Mouse (Mus musculus): ENCODE measurements at regions not wholly inside any gene's neighbourhood (a gene's known extent, or its start where the extent isn't known, plus 50 kb on each side); places are given as distances from the start of the nearest gene placed in this dataset.

- H3K4me3 ChIP-seq (ENCODE audit: low read length) = no peak overlapping the region
- H3K9ac ChIP-seq (replicated peaks; ENCODE audit: low read length) = no peak overlapping the region
- H3K27ac ChIP-seq (ENCODE audit: low read length) = no peak overlapping the region
- H3K27me3 ChIP-seq (ENCODE audit: insufficient read depth, low read length) = no peaks in the 10 kb centered on the region
- H3K4me1 ChIP-seq (ENCODE audit: insufficient read depth, low read length) = 0 out of 2 replicates have a peak, but pooled peaks cover 8% of the 10 kb centered on the region
- H3K4me2 ChIP-seq (replicated peaks; ENCODE audit: low read depth, low read length) = no peak overlapping the region
- peak; percentile 93; the same call in 1 of the 2 replicates for ATAC-seq (ENCODE audit: low FRiP score, low TSS enrichment)
- H3K36me3 ChIP-seq (ENCODE audit: insufficient read depth, low read length) = no peaks in the 10 kb centered on the region
- 63% methylated on average over 11 of the region's 11 CpGs for WGBS
- H3K9me3 ChIP-seq (ENCODE audit: low read length) = no peaks in the 10 kb centered on the region
These were observed 434.1 kb downstream of the Sox2 start for GRCm38 (mm10) chr3:35084091-35084867.

GRCm38 (mm10) chr3:35088241-35089080 lies 438.3 kb downstream of the Sox2 start:
- H3K4me1 ChIP-seq (ENCODE audit: insufficient read depth, low read length) = 0 out of 2 replicates have a peak, but pooled peaks cover 8% of the 10 kb centered on the region
- H3K36me3 ChIP-seq (ENCODE audit: insufficient read depth, low read length) = no peaks in the 10 kb centered on the region
- 48% methylated on average over 19 of the region's 19 CpGs for WGBS
- H3K9ac ChIP-seq (replicated peaks; ENCODE audit: low read length) = no peak overlapping the region
- peak; percentile 58 for ATAC-seq (ENCODE audit: low FRiP score, low TSS enrichment)
- no peaks in the 10 kb centered on the region for H3K27me3 ChIP-seq (ENCODE audit: insufficient read depth, low read length)
- H3K4me2 ChIP-seq (replicated peaks; ENCODE audit: low read depth, low read length) = no peak overlapping the region
- no peaks in the 10 kb centered on the region for H3K9me3 ChIP-seq (ENCODE audit: low read length)
- H3K4me3 ChIP-seq (ENCODE audit: low read length) = no peak overlapping the region
- H3K27ac ChIP-seq (ENCODE audit: low read length) = no peak overlapping the region

- H3K27ac ChIP-seq (ENCODE audit: low read length) = no peak overlapping the region
These were observed 440.4 kb downstream of the Sox2 start for GRCm38 (mm10) chr3:35090496-35091133.

GRCm38 (mm10) chr3:35093001-35093400 lies 442.8 kb downstream of the Sox2 start:
- H3K9ac ChIP-seq (replicated peaks; ENCODE audit: low read length) = no peak overlapping the region
- ATAC-seq (ENCODE audit: low FRiP score, low TSS enrichment) = no peak

More at GRCm38 (mm10) chr3:35090496-35091133, 440.4 kb downstream of the Sox2 start:
- Histone ChIP-seq H3K36me3 (ENCODE audit: insufficient read depth, low read length) (no peaks in the 10 kb centered on the region), H3K9me3 (ENCODE audit: low read length) (no peaks in the 10 kb centered on the region), H3K9ac (replicated peaks; ENCODE audit: low read length) (no peak overlapping the region), H3K27me3 (ENCODE audit: insufficient read depth, low read length) (no peaks in the 10 kb centered on the region), H3K4me1 (ENCODE audit: insufficient read depth, low read length) (0 out of 2 replicates have a peak, but pooled peaks cover 8% of the 10 kb centered on the region), H3K4me3 (ENCODE audit: low read length) (no peak overlapping the region), H3K4me2 (replicated peaks; ENCODE audit: low read depth, low read length) (no peak overlapping the region)
- peak; percentile 46; the same call in 1 of the 2 replicates for ATAC-seq (ENCODE audit: low FRiP score, low TSS enrichment)
- WGBS = 52% methylated on average over 5 of the region's 5 CpGs

GRCm38 (mm10) chr3:35095221-35095620 lies 445.0 kb downstream of the Sox2 start:
- no peak overlapping the region for H3K4me3 ChIP-seq (ENCODE audit: low read length)
- no peak for ATAC-seq (ENCODE audit: low FRiP score, low TSS enrichment)
- WGBS = 93% methylated on average over 8 of the region's 8 CpGs

More at GRCm38 (mm10) chr3:35093001-35093400, 442.8 kb downstream of the Sox2 start:
- no peaks in the 10 kb centered on the region for H3K27me3 ChIP-seq (ENCODE audit: insufficient read depth, low read length)
- no peak overlapping the region for H3K27ac ChIP-seq (ENCODE audit: low read length)
- WGBS = 74% methylated on average over 9 of the region's 9 CpGs
- 0 out of 2 replicates have a peak, but pooled peaks cover 6% of the 10 kb centered on the region for H3K4me1 ChIP-seq (ENCODE audit: insufficient read depth, low read length)
- H3K4me3 ChIP-seq (ENCODE audit: low read length) = no peak overlapping the region
- no peaks in the 10 kb centered on the region for H3K36me3 ChIP-seq (ENCODE audit: insufficient read depth, low read length)
- H3K9me3 ChIP-seq (ENCODE audit: low read length) = no peaks in the 10 kb centered on the region
- no peak overlapping the region for H3K4me2 ChIP-seq (replicated peaks; ENCODE audit: low read depth, low read length)

DNA sequence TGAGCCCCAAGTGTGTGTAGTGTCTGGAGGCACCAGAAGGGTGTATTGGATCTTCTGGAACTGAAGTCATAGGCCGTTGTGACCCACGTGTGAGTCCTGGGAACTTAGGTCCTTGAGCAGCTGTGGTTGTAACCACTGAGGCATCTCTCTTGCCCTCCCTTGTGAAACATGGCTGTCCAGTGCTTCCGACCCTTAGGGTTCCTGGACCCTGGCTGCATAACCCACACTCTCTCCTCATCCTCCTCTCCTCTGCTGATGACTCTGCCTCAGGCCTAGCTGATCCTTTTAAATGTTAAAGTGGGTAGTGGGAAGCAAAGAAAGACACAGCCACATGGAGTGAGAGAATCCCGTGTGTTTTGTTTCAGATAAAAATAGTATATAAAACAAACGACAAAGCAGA lies 446.2 kb downstream of the Sox2 start:
- 83% methylated on average over 5 of the region's 5 CpGs for whole genome bisulfite sequencing

More at GRCm38 (mm10) chr3:35095221-35095620, 445.0 kb downstream of the Sox2 start:
- Histone ChIP-seq H3K36me3 (ENCODE audit: insufficient read depth, low read length) (no peaks in the 10 kb centered on the region), H3K4me1 (ENCODE audit: insufficient read depth, low read length) (no peaks in the 10 kb centered on the region), H3K9me3 (ENCODE audit: low read length) (no peaks in the 10 kb centered on the region), H3K27ac (ENCODE audit: low read length) (no peak overlapping the region), H3K9ac (replicated peaks; ENCODE audit: low read length) (no peak overlapping the region), H3K4me2 (replicated peaks; ENCODE audit: low read depth, low read length) (no peak overlapping the region), H3K27me3 (ENCODE audit: insufficient read depth, low read length) (no peaks in the 10 kb centered on the region)

DNA sequence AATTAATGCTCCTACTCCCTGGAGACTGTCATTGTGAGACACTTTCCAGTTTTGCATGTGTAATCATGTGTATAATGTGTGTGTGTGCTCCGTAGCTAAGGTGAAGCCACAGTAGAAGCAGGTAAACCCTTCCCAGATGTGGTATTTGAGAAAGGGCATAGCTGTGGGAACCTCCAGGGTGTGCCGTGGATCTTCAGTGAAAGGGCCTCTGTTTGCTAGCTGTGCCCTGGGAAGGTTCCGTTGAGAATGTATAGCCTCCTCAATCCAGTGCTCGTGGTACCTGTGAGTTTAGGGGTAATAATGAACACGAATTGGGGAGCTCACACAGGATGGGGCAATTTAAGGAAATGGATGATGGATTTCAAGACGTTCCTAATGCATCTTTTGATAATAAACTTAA lies 447.6 kb downstream of the Sox2 start:
- Histone ChIP-seq H3K36me3 (ENCODE audit: insufficient read depth, low read length) (no peaks in the 10 kb centered on the region), H3K4me1 (ENCODE audit: insufficient read depth, low read length) (no peaks in the 10 kb centered on the region)

More for the DNA sequence above, 446.2 kb downstream of the Sox2 start:
- no peaks in the 10 kb centered on the region for H3K4me1 ChIP-seq (ENCODE audit: insufficient read depth, low read length)
- no peak overlapping the region for H3K9ac ChIP-seq (replicated peaks; ENCODE audit: low read length)
- ATAC-seq (ENCODE audit: low FRiP score, low TSS enrichment) = no peak
- no peaks in the 10 kb centered on the region for H3K36me3 ChIP-seq (ENCODE audit: insufficient read depth, low read length)
- no peaks in the 10 kb centered on the region for H3K9me3 ChIP-seq (ENCODE audit: low read length)
- H3K27ac ChIP-seq (ENCODE audit: low read length) = no peak overlapping the region
- no peak overlapping the region for H3K4me2 ChIP-seq (replicated peaks; ENCODE audit: low read depth, low read length)
- peaks cover 3% of the 10 kb centered on the region; the same call in 1 of the 2 replicates for H3K27me3 ChIP-seq (ENCODE audit: insufficient read depth, low read length)
- H3K4me3 ChIP-seq (ENCODE audit: low read length) = no peak overlapping the region

GRCm38 (mm10) chr3:35099226-35099625 lies 449.0 kb downstream of the Sox2 start:
- Histone ChIP-seq H3K4me3 (ENCODE audit: low read length) (no peak overlapping the region), H3K27ac (ENCODE audit: low read length) (no peak overlapping the region), H3K27me3 (ENCODE audit: insufficient read depth, low read length) (peaks cover 8% of the 10 kb centered on the region), H3K9me3 (ENCODE audit: low read length) (no peaks in the 10 kb centered on the region), H3K4me1 (ENCODE audit: insufficient read depth, low read length) (no peaks in the 10 kb centered on the region), H3K4me2 (replicated peaks; ENCODE audit: low read depth, low read length) (no peak overlapping the region), H3K36me3 (ENCODE audit: insufficient read depth, low read length) (no peaks in the 10 kb centered on the region), H3K9ac (replicated peaks; ENCODE audit: low read length) (no peak overlapping the region)
- 57% methylated on average over 3 of the region's 3 CpGs for WGBS
- ATAC-seq (ENCODE audit: low FRiP score, low TSS enrichment) = no peak

More for the DNA sequence above, 447.6 kb downstream of the Sox2 start:
- no peak overlapping the region for H3K9ac ChIP-seq (replicated peaks; ENCODE audit: low read length)
- H3K27ac ChIP-seq (ENCODE audit: low read length) = no peak overlapping the region
- H3K4me3 ChIP-seq (ENCODE audit: low read length) = no peak overlapping the region
- no peak for ATAC-seq (ENCODE audit: low FRiP score, low TSS enrichment)
- WGBS = 79% methylated on average over 6 of the region's 6 CpGs
- no peaks in the 10 kb centered on the region for H3K9me3 ChIP-seq (ENCODE audit: low read length)
- peaks cover 6% of the 10 kb centered on the region for H3K27me3 ChIP-seq (ENCODE audit: insufficient read depth, low read length)
- H3K4me2 ChIP-seq (replicated peaks; ENCODE audit: low read depth, low read length) = no peak overlapping the region

DNA sequence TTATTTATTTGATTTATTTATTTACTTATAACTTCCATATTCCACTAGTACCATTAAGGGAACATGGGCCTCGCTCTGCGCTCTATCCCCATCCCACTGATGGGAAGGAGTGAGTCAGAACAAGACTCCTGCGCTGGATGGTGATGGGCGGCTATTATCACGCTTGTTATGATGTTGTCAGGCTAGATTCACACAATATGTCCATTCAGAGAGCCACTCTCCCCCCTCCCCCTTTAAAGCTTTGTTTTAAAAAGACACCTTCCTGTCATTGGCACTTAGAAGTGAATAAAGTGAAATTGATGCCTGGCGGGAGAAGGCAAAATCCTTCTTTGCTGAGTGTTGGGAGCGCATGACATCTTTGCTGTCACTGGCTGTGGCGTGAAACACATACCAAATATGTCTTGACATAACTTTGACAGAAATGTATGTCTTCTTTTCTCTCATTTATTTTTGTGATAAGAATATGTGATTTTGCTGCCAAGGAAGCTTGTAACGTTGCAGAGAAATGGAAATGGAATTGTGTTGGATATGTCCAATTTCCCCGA lies 449.7 kb downstream of the Sox2 start:
- no peak for ATAC-seq (ENCODE audit: low FRiP score, low TSS enrichment)
- Histone ChIP-seq H3K9ac (replicated peaks; ENCODE audit: low read length) (no peak overlapping the region), H3K9me3 (ENCODE audit: low read length) (no peaks in the 10 kb centered on the region), H3K4me1 (ENCODE audit: insufficient read depth, low read length) (no peaks in the 10 kb centered on the region), H3K4me3 (ENCODE audit: low read length) (no peak overlapping the region), H3K27me3 (ENCODE audit: insufficient read depth, low read length) (peaks cover 10% of the 10 kb centered on the region), H3K36me3 (ENCODE audit: insufficient read depth, low read length) (no peaks in the 10 kb centered on the region), H3K4me2 (replicated peaks; ENCODE audit: low read depth, low read length) (no peak overlapping the region), H3K27ac (ENCODE audit: low read length) (no peak overlapping the region)
- WGBS = 78% methylated on average over 10 of the region's 10 CpGs
